Mouse (Mus musculus) neural tube, embryonic 14.5 days (tissue): ENCODE measurements around the gene Hist1h2ao. TPM values are rescaled to one million over a fixed set of nuclear protein-coding genes. Genes with fewer than 3 reads are reported as not detected.
A peak's percentile ranks its signal among the peaks of the same experiment; 100 is the strongest.
"Not testable (repeated sequence)": the region's sequence is repeated elsewhere in the genome, so short reads cannot be mapped to it uniquely, and the experiment has no call there.

Source experiments
- ATAC-seq: fragments of 200-750 bp; cut with Nextera tagmentation; 2 replicates; pipeline ENCODE4 v1.8.0; 2017; ENCODE audit warnings: low read depth, mild to moderate bottlenecking, moderate TSS enrichment, moderate library complexity
- H3K27ac ChIP-seq: fragments of 300-500 bp; sonication (generic); 2 replicates; pipeline ENCODE4 v1.5.1; 2014; ENCODE audit warnings: low read depth, mild to moderate bottlenecking, control low read depth, low read length, moderate library complexity, mixed read lengths
- H3K27me3 ChIP-seq: fragments of 300-500 bp; sonication (generic); 2 replicates; pipeline ENCODE4 v1.6.1; 2014; ENCODE audit warnings: low read length; ENCODE audit not compliant: control insufficient read depth, insufficient read depth
- H3K36me3 ChIP-seq: fragments of 300-500 bp; sonication (generic); 2 replicates; pipeline ENCODE4 v1.6.1; 2014; ENCODE audit warnings: low read length, mixed read lengths; ENCODE audit not compliant: control insufficient read depth, insufficient read depth
- H3K4me1 ChIP-seq: fragments of 300-500 bp; sonication (generic); 2 replicates; pipeline ENCODE4 v1.6.1; 2014; ENCODE audit warnings: low read length; ENCODE audit not compliant: control insufficient read depth, insufficient read depth
- H3K4me2 ChIP-seq: fragments of 300-500 bp; sonication (generic); 2 replicates; pipeline ENCODE4 v1.6.1; 2014; ENCODE audit warnings: mild to moderate bottlenecking, low read depth, low read length, control low read depth
- H3K4me3 ChIP-seq: fragments of 300-500 bp; sonication (generic); 2 replicates; pipeline ENCODE4 v1.5.1; 2014; ENCODE audit warnings: low read depth, low read length, control low read depth, mixed read lengths
- H3K9ac ChIP-seq: fragments of 300-500 bp; sonication (generic); replicated peaks from 2 replicates; pipeline ENCODE4 v1.6.1; 2014; ENCODE audit warnings: low read depth, mild to moderate bottlenecking, control low read depth, low read length, mixed read lengths
- H3K9me3 ChIP-seq: fragments of 300-500 bp; sonication (generic); 2 replicates; pipeline ENCODE4 v1.6.1; 2016; ENCODE audit warnings: low read length; ENCODE audit not compliant: control insufficient read depth
- WGBS: fragments of 180-500 bp; shearing (Covaris S2); extraction: QIAGEN DNeasy Blood & Tissue Kit; methylation state at CpG from one replicate; pipeline ENCODE4 v1.1.7; 2014; 5-methylcytosine and 5-hydroxymethylcytosine counted together
- polyA plus RNA-seq: library from polyadenylated mRNA; unstranded; fragments of >200 nt; fragmentation: Nextera tagmentation; extraction: Ambion mirVana; gene quantifications from 2 replicates; pipeline ENCODE4 v1.2.1, GENCODE M21; 2014

Hist1h2ao gene
- polyA plus RNA-seq, 1 experiment from 2014 or later, result not detected

- not testable (repeated sequence) for H3K27ac ChIP-seq, H3K9ac ChIP-seq, H3K4me1 ChIP-seq, H3K9me3 ChIP-seq, H3K4me2 ChIP-seq, H3K4me3 ChIP-seq, H3K36me3 ChIP-seq, H3K27me3 ChIP-seq
- WGBS, result no CpG with 5 or more reads among the region's 24 CpGs
- ATAC-seq, result peak; percentile 97
These were observed 23.2 kb downstream of the Hist1h2ao start, which contains the start of the genes Hist1h2ap and Hist1h2br for GRCm38 (mm10) chr13:21833461-21833860. Gene Hist1h2ap, minus strand, starts transcription at chr13:21833507. Gene Hist1h2br, plus strand, starts transcription at chr13:21833743.

- H3K9ac ChIP-seq, H3K4me1 ChIP-seq, H3K9me3 ChIP-seq, H3K4me3 ChIP-seq, H3K4me2 ChIP-seq, H3K27me3 ChIP-seq, H3K36me3 ChIP-seq, H3K27ac ChIP-seq: not testable (repeated sequence)
- WGBS, result no CpG with 5 or more reads among the region's 4 CpGs
- peak; percentile 76 for ATAC-seq
These were observed 30.2 kb downstream of the Hist1h2ao start for GRCm38 (mm10) chr13:21840508-21840907.

GRCm38 (mm10) chr13:21846356-21846755 is 36.1 kb downstream of the Hist1h2ao start:
- not testable (repeated sequence) for H3K9me3 ChIP-seq, H3K27ac ChIP-seq, H3K4me3 ChIP-seq, H3K4me2 ChIP-seq, H3K27me3 ChIP-seq, H3K4me1 ChIP-seq, H3K9ac ChIP-seq, H3K36me3 ChIP-seq, ATAC-seq

- Histone ChIP-seq H3K27ac (no peak overlapping the region), H3K9me3 (no peaks in the 10 kb centered on the region), H3K4me3 (no peak overlapping the region), H3K9ac (no peak overlapping the region), H3K27me3 (no peaks in the 10 kb centered on the region), H3K36me3 (no peaks in the 10 kb centered on the region), H3K4me2 (no peak overlapping the region), H3K4me1 (no peaks in the 10 kb centered on the region)
- no peak for ATAC-seq
- WGBS, result 13% methylated on average over 8 of the region's 8 CpGs
These were observed 37.6 kb downstream of the Hist1h2ao start for GRCm38 (mm10) chr13:21847883-21848282.

- H3K36me3 ChIP-seq, H3K9ac ChIP-seq, H3K4me2 ChIP-seq, H3K4me3 ChIP-seq, H3K27ac ChIP-seq, ATAC-seq, H3K4me1 ChIP-seq, H3K9me3 ChIP-seq, H3K27me3 ChIP-seq: not testable (repeated sequence)
- 26% methylated on average over 1 of the region's 1 CpGs for WGBS
These were observed 40.4 kb downstream of the Hist1h2ao start for GRCm38 (mm10) chr13:21850696-21851095.

- no peak for ATAC-seq
- H3K27me3 ChIP-seq, result no peaks in the 10 kb centered on the region
- H3K9me3 ChIP-seq, result no peaks in the 10 kb centered on the region
- no peak overlapping the region for H3K4me2 ChIP-seq
- no peaks in the 10 kb centered on the region for H3K36me3 ChIP-seq
- 68% methylated on average over 3 of the region's 3 CpGs for WGBS
- H3K9ac ChIP-seq, result no peak overlapping the region
- no peak overlapping the region for H3K27ac ChIP-seq
- H3K4me1 ChIP-seq, result no peaks in the 10 kb centered on the region
- no peak overlapping the region for H3K4me3 ChIP-seq
These were observed 42.1 kb downstream of the Hist1h2ao start for GRCm38 (mm10) chr13:21852215-21852945.

GRCm38 (mm10) chr13:21855146-21855545 is 44.9 kb downstream of the Hist1h2ao start:
- Histone ChIP-seq H3K4me1 (no peaks in the 10 kb centered on the region), H3K4me3 (no peak overlapping the region; the same call in 1 of the 2 replicates), H3K27ac (no peak overlapping the region), H3K9ac (no peak overlapping the region), H3K36me3 (no peaks in the 10 kb centered on the region), H3K9me3 (no peaks in the 10 kb centered on the region), H3K4me2 (peak overlapping the region; percentile 44), H3K27me3 (no peaks in the 10 kb centered on the region)
- 2% methylated on average over 11 of the region's 11 CpGs for WGBS
- ATAC-seq, result peak; percentile 78

GRCm38 (mm10) chr13:21855698-21856162 is 45.5 kb downstream of the Hist1h2ao start:
- H3K4me1 ChIP-seq, result no peaks in the 10 kb centered on the region
- no peaks in the 10 kb centered on the region for H3K36me3 ChIP-seq
- H3K27ac ChIP-seq, result no peak overlapping the region
- H3K4me3 ChIP-seq, result peak overlapping the region; percentile 36
- H3K4me2 ChIP-seq, result peak overlapping the region; percentile 44
- ATAC-seq, result peak; percentile 66
- no peaks in the 10 kb centered on the region for H3K27me3 ChIP-seq
- no peaks in the 10 kb centered on the region for H3K9me3 ChIP-seq
- WGBS, result 2% methylated on average over 15 of the region's 15 CpGs
- H3K9ac ChIP-seq, result peak overlapping the region; percentile 44
